Mouse (Mus musculus): ENCODE measurements at regions not wholly inside any gene's neighbourhood (a gene's known extent, or its start where the extent isn't known, plus 50 kb on each side); places are given as distances from the start of the nearest gene placed in this dataset.

GRCm38 (mm10) chr10:9459145-9459544 lies 215.9 kb downstream of the Samd5 start:
- 70% methylated on average over 6 of the region's 6 CpGs for WGBS
- H3K4me1 ChIP-seq = peaks cover 6% of the 10 kb centered on the region; the same call in 1 of the 2 replicates
- no peak overlapping the region for H3K27ac ChIP-seq (replicated peaks)
- H3K4me2 ChIP-seq (replicated peaks) = no peak overlapping the region
- H3K4me3 ChIP-seq (replicated peaks) = no peak overlapping the region
- no peaks in the 10 kb centered on the region for H3K27me3 ChIP-seq
- no peaks in the 10 kb centered on the region for H3K36me3 ChIP-seq
- H3K9me3 ChIP-seq (replicated peaks) = no peaks in the 10 kb centered on the region
- ATAC-seq (ENCODE audit: insufficient number of reproducible peaks, low FRiP score, low TSS enrichment, low read depth) = no peak
- no peak overlapping the region for H3K9ac ChIP-seq

GRCm38 (mm10) chr10:9458466-9458865 lies 216.5 kb downstream of the Samd5 start:
- 75% methylated on average over 2 of the region's 2 CpGs for WGBS
- no peaks in the 10 kb centered on the region for H3K9me3 ChIP-seq (replicated peaks)

GRCm38 (mm10) chr10:9457222-9457621 lies 217.8 kb downstream of the Samd5 start:
- H3K9ac ChIP-seq = no peak overlapping the region
- no peaks in the 10 kb centered on the region for H3K27me3 ChIP-seq
- H3K36me3 ChIP-seq = no peaks in the 10 kb centered on the region
- no peak overlapping the region for H3K27ac ChIP-seq (replicated peaks)
- peaks cover 3% of the 10 kb centered on the region; the same call in 1 of the 2 replicates for H3K4me1 ChIP-seq
- H3K4me3 ChIP-seq (replicated peaks) = no peak overlapping the region
- 91% methylated on average over 1 of the region's 1 CpGs for WGBS
- no peak for ATAC-seq (ENCODE audit: insufficient number of reproducible peaks, low FRiP score, low TSS enrichment, low read depth)
- H3K4me2 ChIP-seq (replicated peaks) = no peak overlapping the region
- no peaks in the 10 kb centered on the region for H3K9me3 ChIP-seq (replicated peaks)

More at GRCm38 (mm10) chr10:9458466-9458865, 216.5 kb downstream of the Samd5 start:
- Histone ChIP-seq H3K4me2 (replicated peaks) (no peak overlapping the region), H3K27ac (replicated peaks) (no peak overlapping the region), H3K4me1 (peaks cover 6% of the 10 kb centered on the region; the same call in 1 of the 2 replicates), H3K9ac (no peak overlapping the region), H3K27me3 (no peaks in the 10 kb centered on the region), H3K36me3 (no peaks in the 10 kb centered on the region), H3K4me3 (replicated peaks) (no peak overlapping the region)
- ATAC-seq (ENCODE audit: insufficient number of reproducible peaks, low FRiP score, low TSS enrichment, low read depth) = no peak

GRCm38 (mm10) chr10:9439072-9439471 lies 235.9 kb downstream of the Samd5 start:
- Histone ChIP-seq H3K9me3 (replicated peaks) (no peaks in the 10 kb centered on the region), H3K27ac (replicated peaks) (no peak overlapping the region), H3K27me3 (no peaks in the 10 kb centered on the region), H3K4me2 (replicated peaks) (no peak overlapping the region), H3K4me1 (no peaks in the 10 kb centered on the region), H3K9ac (no peak overlapping the region), H3K36me3 (no peaks in the 10 kb centered on the region), H3K4me3 (replicated peaks) (no peak overlapping the region)
- WGBS = 25% methylated on average over 4 of the region's 4 CpGs
- no peak for ATAC-seq (ENCODE audit: insufficient number of reproducible peaks, low FRiP score, low TSS enrichment, low read depth)

- no peaks in the 10 kb centered on the region for H3K9me3 ChIP-seq (replicated peaks)
- no peaks in the 10 kb centered on the region for H3K4me1 ChIP-seq
- no peak for ATAC-seq (ENCODE audit: insufficient number of reproducible peaks, low FRiP score, low TSS enrichment, low read depth)
- H3K36me3 ChIP-seq = no peaks in the 10 kb centered on the region
- H3K4me3 ChIP-seq (replicated peaks) = no peak overlapping the region
- 67% methylated on average over 4 of the region's 4 CpGs for WGBS
- H3K4me2 ChIP-seq (replicated peaks) = no peak overlapping the region
- no peak overlapping the region for H3K9ac ChIP-seq
- H3K27me3 ChIP-seq = no peaks in the 10 kb centered on the region
- H3K27ac ChIP-seq (replicated peaks) = no peak overlapping the region
Observed at GRCm38 (mm10) chr10:9438366-9438765, 236.6 kb downstream of the Samd5 start.

GRCm38 (mm10) chr10:9429085-9429484 lies 245.9 kb downstream of the Samd5 start:
- WGBS = 84% methylated on average over 2 of the region's 2 CpGs
- no peak for ATAC-seq (ENCODE audit: insufficient number of reproducible peaks, low FRiP score, low TSS enrichment, low read depth)
- H3K9me3 ChIP-seq (replicated peaks) = no peaks in the 10 kb centered on the region

GRCm38 (mm10) chr10:9420741-9421140 lies 254.3 kb downstream of the Samd5 start:
- H3K36me3 ChIP-seq = no peaks in the 10 kb centered on the region
- 51% methylated on average over 4 of the region's 4 CpGs for WGBS
- no peak overlapping the region for H3K9ac ChIP-seq
- no peak overlapping the region for H3K4me3 ChIP-seq (replicated peaks)
- H3K27me3 ChIP-seq = no peaks in the 10 kb centered on the region
- H3K4me1 ChIP-seq = no peaks in the 10 kb centered on the region
- ATAC-seq (ENCODE audit: insufficient number of reproducible peaks, low FRiP score, low TSS enrichment, low read depth) = no peak
- no peak overlapping the region for H3K4me2 ChIP-seq (replicated peaks)
- H3K9me3 ChIP-seq (replicated peaks) = no peaks in the 10 kb centered on the region
- H3K27ac ChIP-seq (replicated peaks) = no peak overlapping the region

More at GRCm38 (mm10) chr10:9429085-9429484, 245.9 kb downstream of the Samd5 start:
- Histone ChIP-seq H3K27me3 (no peaks in the 10 kb centered on the region), H3K9ac (no peak overlapping the region), H3K4me3 (replicated peaks) (no peak overlapping the region), H3K4me2 (replicated peaks) (no peak overlapping the region), H3K27ac (replicated peaks) (no peak overlapping the region), H3K36me3 (no peaks in the 10 kb centered on the region), H3K4me1 (no peaks in the 10 kb centered on the region)

- Histone ChIP-seq H3K4me2 (replicated peaks) (no peak overlapping the region), H3K27ac (replicated peaks) (no peak overlapping the region), H3K4me1 (no peaks in the 10 kb centered on the region), H3K9ac (no peak overlapping the region), H3K36me3 (no peaks in the 10 kb centered on the region), H3K27me3 (no peaks in the 10 kb centered on the region), H3K9me3 (replicated peaks) (no peaks in the 10 kb centered on the region), H3K4me3 (replicated peaks) (no peak overlapping the region)
- WGBS = 93% methylated on average over 5 of the region's 5 CpGs
- no peak for ATAC-seq (ENCODE audit: insufficient number of reproducible peaks, low FRiP score, low TSS enrichment, low read depth)
Observed at GRCm38 (mm10) chr10:9416685-9417084, 258.3 kb downstream of the Samd5 start.

- Histone ChIP-seq H3K27ac (replicated peaks) (no peak overlapping the region), H3K27me3 (no peaks in the 10 kb centered on the region), H3K4me3 (replicated peaks) (no peak overlapping the region), H3K9me3 (replicated peaks) (no peaks in the 10 kb centered on the region), H3K36me3 (no peaks in the 10 kb centered on the region), H3K4me2 (replicated peaks) (no peak overlapping the region), H3K9ac (no peak overlapping the region), H3K4me1 (no peaks in the 10 kb centered on the region)
- no peak; the same call in 1 of the 2 replicates for ATAC-seq (ENCODE audit: insufficient number of reproducible peaks, low FRiP score, low TSS enrichment, low read depth)
- 34% methylated on average over 4 of the region's 4 CpGs for WGBS
Observed at GRCm38 (mm10) chr10:9406101-9406500, 268.9 kb downstream of the Samd5 start.

GRCm38 (mm10) chr10:9405417-9405816 lies 269.6 kb downstream of the Samd5 start:
- Histone ChIP-seq H3K9me3 (replicated peaks) (no peaks in the 10 kb centered on the region), H3K4me1 (no peaks in the 10 kb centered on the region), H3K27me3 (no peaks in the 10 kb centered on the region), H3K27ac (replicated peaks) (no peak overlapping the region), H3K36me3 (no peaks in the 10 kb centered on the region), H3K9ac (no peak overlapping the region), H3K4me2 (replicated peaks) (no peak overlapping the region), H3K4me3 (replicated peaks) (no peak overlapping the region)
- no peak for ATAC-seq (ENCODE audit: insufficient number of reproducible peaks, low FRiP score, low TSS enrichment, low read depth)
- 73% methylated on average over 2 of the region's 2 CpGs for WGBS

GRCm38 (mm10) chr10:9404963-9405362 lies 270.0 kb downstream of the Samd5 start:
- no peak for ATAC-seq (ENCODE audit: insufficient number of reproducible peaks, low FRiP score, low TSS enrichment, low read depth)
- 81% methylated on average over 6 of the region's 6 CpGs for WGBS

GRCm38 (mm10) chr10:9400911-9401617 lies 273.9 kb downstream of the Samd5 start:
- H3K36me3 ChIP-seq = no peaks in the 10 kb centered on the region
- no peak overlapping the region for H3K4me3 ChIP-seq (replicated peaks)
- H3K9me3 ChIP-seq (replicated peaks) = no peaks in the 10 kb centered on the region
- 39% methylated on average over 15 of the region's 15 CpGs for whole genome bisulfite sequencing
- no peak overlapping the region for H3K9ac ChIP-seq
- H3K27me3 ChIP-seq = no peaks in the 10 kb centered on the region
- no peak overlapping the region for H3K27ac ChIP-seq (replicated peaks)
- no peak overlapping the region for H3K4me2 ChIP-seq (replicated peaks)
- peak; percentile 88 for ATAC-seq (ENCODE audit: insufficient number of reproducible peaks, low FRiP score, low TSS enrichment, low read depth)
- no peaks in the 10 kb centered on the region for H3K4me1 ChIP-seq

More at GRCm38 (mm10) chr10:9404963-9405362, 270.0 kb downstream of the Samd5 start:
- no peak overlapping the region for H3K27ac ChIP-seq (replicated peaks)
- no peaks in the 10 kb centered on the region for H3K36me3 ChIP-seq
- no peak overlapping the region for H3K4me2 ChIP-seq (replicated peaks)
- no peak overlapping the region for H3K9ac ChIP-seq
- no peak overlapping the region for H3K4me3 ChIP-seq (replicated peaks)
- H3K9me3 ChIP-seq (replicated peaks) = no peaks in the 10 kb centered on the region
- H3K27me3 ChIP-seq = no peaks in the 10 kb centered on the region
- H3K4me1 ChIP-seq = no peaks in the 10 kb centered on the region

Measured in embryonic facial prominence, embryonic 15.5 days (tissue).